Mouse (Mus musculus) B cell, adult 67 days (primary cell): ENCODE results near the gene Klhl11. TPM values are rescaled to one million over a fixed set of nuclear protein-coding genes. Genes with fewer than 3 reads are reported as not detected.

Source experiments
- total RNA-seq, 2 experiments: library from RNA; stranded (reverse); gene quantifications; 4 replicates each; pipeline ENCODE4 v1.2.4; 2023

Gene Klhl11
- 10 to 100 TPM; 26.9 to 29.7 TPM for total RNA-seq

GRCm38 (mm10) chr11:100472197-100472934, at the start of gene Klhl11:
Klhl11 (minus strand) TSS chr11:100472741.

GRCm38 (mm10) chr11:100441797-100442196, 30.7 kb downstream of the Klhl11 start, which contains the start of the genes Nt5c3b and Klhl10:
Nt5c3b (minus strand) TSS chr11:100441808.
Klhl10 (plus strand) TSS chr11:100441917.

GRCm38 (mm10) chr11:100414914-100415822, 57.4 kb downstream of the Klhl11 start, which contains the start of gene Fkbp10:
Fkbp10 (plus strand) TSS chr11:100415697.

GRCm38 (mm10) chr11:100414021-100414913, 58.3 kb downstream of the Klhl11 start, which contains the start of gene P3h4:
P3h4 (minus strand) TSS chr11:100414836.

Other genes starting within 250 kb of the Klhl11 start
- not detected for gene Krt16, start 223.8 kb downstream of the Klhl11 start, total RNA-seq
- not detected for gene Krt17, start 211.7 kb downstream of the Klhl11 start, total RNA-seq
- not detected for gene Krt42, start 202.9 kb downstream of the Klhl11 start, total RNA-seq
- gene Eif1, start 152.9 kb downstream of the Klhl11 start, total RNA-seq = 1,000 to 10,000 TPM; 2,050 to 2,242 TPM
- not detected for gene Gast, start 138.3 kb downstream of the Klhl11 start, total RNA-seq
- gene Hap1, start 116.6 kb downstream of the Klhl11 start, total RNA-seq = 1 to 10 TPM; 1.6 to 2.4 TPM
- 10 to 100 TPM; 13.3 to 14.9 TPM for gene Jup, start 75.0 kb downstream of the Klhl11 start, total RNA-seq
- gene P3h4, start 57.9 kb downstream of the Klhl11 start, total RNA-seq = not detected
- gene Fkbp10, start 57.0 kb downstream of the Klhl11 start, total RNA-seq = not detected
- gene Nt5c3b, start 30.9 kb downstream of the Klhl11 start, total RNA-seq = 10 to 100 TPM; 61.1 to 67.3 TPM
- gene Klhl10, start 30.8 kb downstream of the Klhl11 start, total RNA-seq = 1 to 10 TPM; 2.2 to 2.8 TPM
- 100 to 1,000 TPM; 147 to 175 TPM for gene Acly, start 55.3 kb upstream of the Klhl11 start, total RNA-seq
- gene Ttc25, start 72.9 kb upstream of the Klhl11 start, total RNA-seq = 1 to 10 TPM in 1 of 2 experiments, under 1 TPM in 1; 0.49 to 1.1 TPM
- 100 to 1,000 TPM; 194 to 195 TPM for gene Cnp, start 102.2 kb upstream of the Klhl11 start, total RNA-seq
- 10 to 100 TPM; 26.7 to 31.0 TPM for gene Nkiras2, start 146.5 kb upstream of the Klhl11 start, total RNA-seq
- 100 to 1,000 TPM; 510 to 568 TPM for gene Dnajc7, start 147.4 kb upstream of the Klhl11 start, total RNA-seq
- not detected for gene Zfp385c, start 219.7 kb upstream of the Klhl11 start, total RNA-seq
- gene Dhx58, start 231.5 kb upstream of the Klhl11 start, total RNA-seq = 10 to 100 TPM; 18.5 to 34.8 TPM
- 10 to 100 TPM; 41.1 to 44.3 TPM for gene Kat2a, start 239.7 kb upstream of the Klhl11 start, total RNA-seq
- gene Hspb9, start 241.1 kb upstream of the Klhl11 start, total RNA-seq = not detected